Mouse (Mus musculus) bone marrow macrophage, adult 2 months (primary cell): ENCODE results near the gene Gm12394. TPM values are rescaled to one million over a fixed set of nuclear protein-coding genes. Genes with fewer than 3 reads are reported as not detected.
"Not testable (repeated sequence)": the region's sequence is repeated elsewhere in the genome, so short reads cannot be mapped to it uniquely, and the experiment has no call there.

Source experiments
- H3K27ac ChIP-seq: 2 replicates; pipeline ENCODE4 v1.5.1; 2012; ENCODE audit warnings: low read depth, low read length; ENCODE audit not compliant: insufficient read depth
- H3K4me1 ChIP-seq: 2 replicates; pipeline ENCODE4 v1.6.1; 2012; ENCODE audit warnings: low read length; ENCODE audit not compliant: control insufficient read depth, insufficient read depth
- H3K4me3 ChIP-seq: 2 replicates; pipeline ENCODE4 v1.5.1; 2012; ENCODE audit warnings: mild to moderate bottlenecking, low read length, moderate library complexity; ENCODE audit not compliant: insufficient read depth
- CTCF ChIP-seq: IDR thresholded peaks from 2 replicates; pipeline ENCODE4 v1.5.1; 2012; ENCODE audit warnings: low read depth, mild to moderate bottlenecking, low read length, moderate library complexity
- POLR2A ChIP-seq: IDR thresholded peaks from 2 replicates; pipeline ENCODE4 v1.6.1; 2012; ENCODE audit warnings: mild to moderate bottlenecking, low read depth, low read length, borderline replicate concordance
- polyA plus RNA-seq: library from polyadenylated mRNA; stranded (reverse); fragments of >200 nt; gene quantifications from 2 replicates; pipeline ENCODE4 v1.2.4, GENCODE M21; 2012; ENCODE audit not compliant: missing spikeins, insufficient read depth, insufficient read length

Gm12394 gene
- polyA plus RNA-seq, 1 experiment: not detected

- TF ChIP-seq CTCF (no peak), POLR2A (no peak)
- H3K27ac ChIP-seq: no peak overlapping the region
- H3K4me3 ChIP-seq: no peak overlapping the region
- no peaks in the 10 kb centered on the region for H3K4me1 ChIP-seq
Observed at GRCm38 (mm10) chr4:42868193-42868592, 11.6 kb upstream of the Gm12394 start.

GRCm38 (mm10) chr4:42867390-42867789 lies 10.8 kb upstream of the Gm12394 start:
- TF ChIP-seq POLR2A (no peak), CTCF (no peak)
- no peak overlapping the region for H3K27ac ChIP-seq
- no peaks in the 10 kb centered on the region for H3K4me1 ChIP-seq
- H3K4me3 ChIP-seq: no peak overlapping the region

- not testable (repeated sequence) for H3K4me1 ChIP-seq, H3K4me3 ChIP-seq, H3K27ac ChIP-seq
Observed at GRCm38 (mm10) chr4:42863487-42863886, 6.9 kb upstream of the Gm12394 start.

GRCm38 (mm10) chr4:42860483-42860882 lies 3.9 kb upstream of the Gm12394 start:
- not testable (repeated sequence) for H3K4me3 ChIP-seq, H3K4me1 ChIP-seq, H3K27ac ChIP-seq

- H3K27ac ChIP-seq, H3K4me1 ChIP-seq, H3K4me3 ChIP-seq: not testable (repeated sequence)
Observed at GRCm38 (mm10) chr4:42853788-42854187, 2.8 kb downstream of the Gm12394 start, which contains the start of gene Fam205a1. Fam205a1 (minus strand) TSS chr4:42853888.

GRCm38 (mm10) chr4:42773893-42774292 lies 82.7 kb downstream of the Gm12394 start, which contains the start of gene Ccl21a:
Ccl21a (minus strand) TSS chr4:42773993.
- not testable (repeated sequence) for H3K4me3 ChIP-seq, H3K27ac ChIP-seq, H3K4me1 ChIP-seq

GRCm38 (mm10) chr4:42756477-42756876 lies 100.1 kb downstream of the Gm12394 start, which contains the start of gene Ccl19:
Ccl19 (minus strand) TSS chr4:42756577.
- not testable (repeated sequence) for H3K4me3 ChIP-seq, H3K27ac ChIP-seq, H3K4me1 ChIP-seq

- H3K27ac ChIP-seq, H3K4me1 ChIP-seq: not testable (repeated sequence)
Observed at GRCm38 (mm10) chr4:42735245-42735644, 121.3 kb downstream of the Gm12394 start, which contains the start of gene 4930578G10Rik. 4930578G10Rik (plus strand) TSS chr4:42735545.

More at GRCm38 (mm10) chr4:42735245-42735644, 121.3 kb downstream of the Gm12394 start, which contains the start of gene 4930578G10Rik:
- not testable (repeated sequence) for H3K4me3 ChIP-seq

Other genes starting within 250 kb of the Gm12394 start
- gene Gm10591, start 244.6 kb downstream of the Gm12394 start, polyA plus RNA-seq: not detected in 2 replicates
- not detected in 2 replicates for gene Gm2564, start 227.1 kb downstream of the Gm12394 start, polyA plus RNA-seq
- not detected in 2 replicates for gene Ccl27b, start 201.5 kb downstream of the Gm12394 start, polyA plus RNA-seq
- not detected in 2 replicates for gene Il11ra2, start 194.9 kb downstream of the Gm12394 start, polyA plus RNA-seq
- gene 4930578G10Rik, start 121.2 kb downstream of the Gm12394 start, polyA plus RNA-seq: not detected in 2 replicates
- not detected in 2 replicates for gene Ccl19, start 100.2 kb downstream of the Gm12394 start, polyA plus RNA-seq
- not detected in 2 replicates for gene Ccl21a, start 82.8 kb downstream of the Gm12394 start, polyA plus RNA-seq
- gene Fam205a1, start 2.9 kb downstream of the Gm12394 start, polyA plus RNA-seq: not detected in 2 replicates
- not detected in 2 replicates for gene Fam205c, start 17.5 kb upstream of the Gm12394 start, polyA plus RNA-seq
- 0.20 and 0.70 TPM in 2 replicates for gene Phf24, start 59.9 kb upstream of the Gm12394 start, polyA plus RNA-seq
- 11.7 and 13.5 TPM in 2 replicates for gene Dnajb5, start 93.0 kb upstream of the Gm12394 start, polyA plus RNA-seq
- gene 1700022I11Rik, start 112.8 kb upstream of the Gm12394 start, polyA plus RNA-seq: not detected in 2 replicates
- 157 and 165 TPM in 2 replicates for gene Vcp, start 143.7 kb upstream of the Gm12394 start, polyA plus RNA-seq
- gene Fancg, start 153.7 kb upstream of the Gm12394 start, polyA plus RNA-seq: 13.3 and 23.9 TPM in 2 replicates
- gene Pigo, start 169.0 kb upstream of the Gm12394 start, polyA plus RNA-seq: 8.3 and 9.4 TPM in 2 replicates
- gene Stoml2, start 174.9 kb upstream of the Gm12394 start, polyA plus RNA-seq: 50.5 and 54.6 TPM in 2 replicates
- gene Fam214b, start 189.4 kb upstream of the Gm12394 start, polyA plus RNA-seq: 50.4 and 55.1 TPM in 2 replicates
- 0.38 and 0.45 TPM in 2 replicates for gene Unc13b, start 202.2 kb upstream of the Gm12394 start, polyA plus RNA-seq